Mouse (Mus musculus): ENCODE data around the gene Bri3bp. TPM values are rescaled to one million over a fixed set of nuclear protein-coding genes. Genes with fewer than 3 reads are reported as not detected.

Gene Bri3bp
- total and polyA plus RNA-seq, 2 experiments from 2014 or later = 43.9 to 96.0 TPM

DNA sequence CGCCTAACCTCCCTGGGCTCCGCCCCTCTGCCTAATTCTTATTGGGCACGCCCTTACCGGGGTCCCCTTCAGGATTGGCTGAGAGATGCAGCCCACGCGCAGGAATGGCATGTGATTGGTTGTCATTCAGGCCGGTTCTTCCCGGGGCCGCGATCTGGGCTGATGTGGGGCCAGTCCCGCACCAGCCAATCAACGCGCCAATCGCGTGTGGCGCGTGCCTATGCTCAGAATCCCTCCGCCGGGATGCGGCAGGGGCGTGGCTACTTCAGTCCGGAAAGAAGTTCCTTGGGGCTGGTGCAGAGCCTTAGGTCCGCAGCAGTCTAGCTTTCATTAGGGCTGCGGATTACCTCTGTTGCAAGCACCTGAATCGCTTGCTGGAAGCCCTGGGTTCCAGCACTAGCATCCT lies 24.3 kb downstream of the Bri3bp start:
- Histone ChIP-seq H3K36me3 (ENCODE audit: insufficient read depth, low read length) (no peaks in the 10 kb centered on the region), H3K4me1 (ENCODE audit: insufficient read depth, low read length) (no peaks in the 10 kb centered on the region), H3K4me3 (ENCODE audit: low read depth, low read length) (peak overlapping the region; percentile 28), H3K9me3 (ENCODE audit: low read length) (no peaks in the 10 kb centered on the region), H3K9ac (replicated peaks; ENCODE audit: low read length, poor library complexity, severe bottlenecking) (no peak overlapping the region; the same call in 1 of the 2 replicates), H3K4me2 (ENCODE audit: low read depth, low read length, poor library complexity, severe bottlenecking) (peak overlapping the region; percentile 50), H3K27me3 (ENCODE audit: insufficient read depth, low read length) (no peaks in the 10 kb centered on the region), H3K27ac (ENCODE audit: low read depth, low read length) (no peak overlapping the region)
- WGBS = under 1% methylated on average over 25 of the region's 25 CpGs
- peak; percentile 16; the same call in 1 of the 2 replicates for TF ChIP-seq CTCF (IDR thresholded peaks at IDR 0.05)
- DNase-seq (ENCODE audit: low spot score) = peak; percentile 99
- peak; percentile 99 for ATAC-seq (ENCODE audit: low FRiP score)

DNA sequence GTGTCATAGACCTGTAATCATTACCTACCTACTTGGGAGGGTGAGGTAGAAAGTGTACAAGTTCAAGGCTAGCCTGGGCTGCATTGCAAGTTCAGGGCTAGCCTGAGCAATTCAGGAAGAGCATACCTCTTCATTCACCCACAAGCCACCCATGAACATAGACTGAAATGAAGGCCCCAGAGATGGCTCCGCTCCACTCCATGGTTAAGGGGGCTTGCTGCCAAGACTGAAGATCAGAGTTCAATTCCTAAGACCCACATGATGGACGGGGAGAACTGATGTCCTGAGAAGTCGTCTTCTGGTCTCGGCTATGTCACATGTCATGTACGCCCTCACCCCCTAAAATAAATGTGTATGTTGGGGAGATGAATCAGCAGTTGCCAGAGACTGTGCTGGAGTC lies 25.1 kb downstream of the Bri3bp start:
- 86% methylated on average over 5 of the region's 5 CpGs for WGBS
- Histone ChIP-seq H3K4me1 (ENCODE audit: insufficient read depth, low read length) (no peaks in the 10 kb centered on the region), H3K27me3 (ENCODE audit: insufficient read depth, low read length) (no peaks in the 10 kb centered on the region), H3K9ac (replicated peaks; ENCODE audit: low read length, poor library complexity, severe bottlenecking) (no peak overlapping the region), H3K27ac (ENCODE audit: low read depth, low read length) (no peak overlapping the region), H3K9me3 (ENCODE audit: low read length) (no peaks in the 10 kb centered on the region), H3K36me3 (ENCODE audit: insufficient read depth, low read length) (no peaks in the 10 kb centered on the region), H3K4me2 (ENCODE audit: low read depth, low read length, poor library complexity, severe bottlenecking) (0 out of 2 replicates have a peak overlapping the region, but pooled peaks have one; percentile 50), H3K4me3 (ENCODE audit: low read depth, low read length) (no peak overlapping the region)
- no peak for DNase-seq (ENCODE audit: low spot score)
- no peak for TF ChIP-seq CTCF (IDR thresholded peaks at IDR 0.05)
- no peak for ATAC-seq (ENCODE audit: low FRiP score)

DNA sequence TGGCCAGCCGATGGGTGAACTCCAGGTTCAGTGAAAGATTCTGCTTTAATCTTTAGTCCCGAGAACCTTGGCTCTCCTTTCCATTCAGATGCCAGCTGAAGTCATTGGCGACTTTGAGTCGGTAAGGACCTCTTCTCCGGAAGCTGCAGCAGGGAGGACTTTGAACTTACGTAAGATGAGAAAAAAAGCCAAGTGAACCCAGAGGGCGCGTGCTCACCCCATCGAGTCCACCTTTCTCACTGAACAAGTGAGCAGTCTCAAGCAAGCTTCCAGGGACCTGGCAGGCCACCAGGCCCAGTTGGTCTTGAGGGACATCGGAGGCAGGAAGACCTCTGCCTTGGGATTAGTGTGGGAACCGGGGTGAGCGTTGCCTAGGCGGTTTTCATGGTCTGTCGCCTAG lies 25.9 kb downstream of the Bri3bp start:
- Histone ChIP-seq H3K27me3 (ENCODE audit: insufficient read depth, low read length) (no peaks in the 10 kb centered on the region), H3K27ac (ENCODE audit: low read depth, low read length) (no peak overlapping the region), H3K9ac (replicated peaks; ENCODE audit: low read length, poor library complexity, severe bottlenecking) (no peak overlapping the region), H3K4me2 (ENCODE audit: low read depth, low read length, poor library complexity, severe bottlenecking) (no peak overlapping the region), H3K36me3 (ENCODE audit: insufficient read depth, low read length) (no peaks in the 10 kb centered on the region), H3K4me1 (ENCODE audit: insufficient read depth, low read length) (no peaks in the 10 kb centered on the region), H3K4me3 (ENCODE audit: low read depth, low read length) (no peak overlapping the region), H3K9me3 (ENCODE audit: low read length) (no peaks in the 10 kb centered on the region)
- 92% methylated on average over 14 of the region's 14 CpGs for WGBS
- DNase-seq (ENCODE audit: low spot score) (no peak), ATAC-seq (ENCODE audit: low FRiP score) (no peak)
- TF ChIP-seq CTCF (IDR thresholded peaks at IDR 0.05) = no peak

DNA sequence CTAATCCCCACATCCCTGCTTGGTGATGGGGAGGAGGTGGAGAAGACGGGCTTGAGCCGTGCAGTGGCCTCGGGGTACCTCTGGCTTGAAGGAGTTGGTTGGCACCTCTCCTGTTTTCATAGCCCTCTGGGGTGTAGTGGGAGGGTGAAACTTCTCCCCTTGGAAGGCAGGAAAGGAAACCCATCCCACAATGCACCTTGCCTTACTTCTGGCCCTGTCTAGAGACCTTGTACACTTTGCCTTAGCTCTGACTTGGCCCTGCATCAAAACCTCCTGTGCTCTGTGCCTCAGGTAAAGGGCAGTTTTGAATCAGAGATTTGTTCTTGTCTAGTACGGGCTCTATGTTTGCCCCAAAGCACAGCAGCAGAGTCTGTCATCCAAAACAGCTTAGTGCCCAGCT lies 29.3 kb downstream of the Bri3bp start:
- Histone ChIP-seq H3K4me1 (ENCODE audit: insufficient read depth, low read length) (no peaks in the 10 kb centered on the region), H3K27ac (ENCODE audit: low read depth, low read length) (no peak overlapping the region), H3K4me2 (ENCODE audit: low read depth, low read length, poor library complexity, severe bottlenecking) (no peak overlapping the region), H3K9ac (replicated peaks; ENCODE audit: low read length, poor library complexity, severe bottlenecking) (no peak overlapping the region), H3K27me3 (ENCODE audit: insufficient read depth, low read length) (no peaks in the 10 kb centered on the region), H3K9me3 (ENCODE audit: low read length) (no peaks in the 10 kb centered on the region), H3K36me3 (ENCODE audit: insufficient read depth, low read length) (no peaks in the 10 kb centered on the region), H3K4me3 (ENCODE audit: low read depth, low read length) (no peak overlapping the region)
- no peak for TF ChIP-seq CTCF (IDR thresholded peaks at IDR 0.05)
- DNase-seq (ENCODE audit: low spot score) = no peak
- WGBS = 80% methylated on average over 4 of the region's 4 CpGs
- no peak for ATAC-seq (ENCODE audit: low FRiP score)

DNA sequence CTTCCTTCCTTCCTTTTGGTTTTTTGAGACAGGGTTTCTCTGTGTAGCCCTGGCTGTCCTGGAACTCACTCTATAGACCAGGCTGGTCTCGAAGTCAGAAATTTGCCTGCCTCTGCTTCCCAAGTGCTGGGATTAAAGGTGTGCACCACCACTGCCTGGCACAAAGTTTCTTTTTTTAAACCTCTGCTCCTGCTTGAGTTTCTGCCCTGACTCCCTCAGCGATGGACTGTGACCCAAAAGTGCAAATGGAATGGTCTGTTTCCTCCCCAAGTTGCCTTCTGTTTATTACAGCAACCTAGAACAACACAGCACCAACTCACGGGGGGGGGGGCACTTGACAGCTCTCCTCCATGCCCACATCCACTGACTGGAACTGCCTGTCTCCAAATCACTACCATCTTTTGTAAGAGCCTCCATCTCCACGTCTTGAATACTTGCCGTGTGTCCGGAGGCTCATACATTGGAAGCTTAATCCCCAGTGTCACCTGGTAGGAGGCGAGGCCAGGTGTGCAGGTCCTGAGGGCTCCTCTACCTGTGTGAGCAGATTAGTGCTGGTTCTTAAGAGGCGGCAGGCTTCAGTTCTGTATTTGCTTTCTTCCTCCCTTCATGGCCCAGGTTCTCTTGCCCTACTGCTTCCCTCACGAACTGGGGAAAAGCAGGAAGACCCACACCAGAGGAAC lies 31.6 kb downstream of the Bri3bp start:
- TF ChIP-seq CTCF (IDR thresholded peaks at IDR 0.05) = no peak
- WGBS = 78% methylated on average over 9 of the region's 9 CpGs
- no peak for ATAC-seq (ENCODE audit: low FRiP score)

DNA sequence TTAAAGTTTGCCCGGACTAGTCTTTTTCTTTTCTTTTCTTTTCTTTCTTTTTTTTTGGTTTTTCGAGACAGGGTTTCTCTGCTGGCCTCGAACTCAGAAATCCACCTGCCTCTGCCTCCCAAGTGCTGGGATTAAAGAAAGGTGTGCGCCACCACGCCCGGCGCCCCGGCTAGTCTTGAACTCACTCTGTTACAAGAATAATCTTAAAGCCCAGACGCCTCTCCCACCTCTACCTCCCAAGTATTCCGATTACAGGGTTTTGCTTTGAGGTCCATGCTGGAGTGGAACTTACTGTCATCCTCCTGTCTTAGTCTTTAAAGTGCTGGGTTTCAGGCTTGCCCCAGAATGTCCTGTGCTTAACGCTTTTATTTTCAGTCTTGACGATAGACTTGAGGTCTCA lies 33.7 kb downstream of the Bri3bp start:
- DNase-seq (ENCODE audit: low spot score) = no peak
- no peak for TF ChIP-seq CTCF (IDR thresholded peaks at IDR 0.05)
- no peak for ATAC-seq (ENCODE audit: low FRiP score)
- WGBS = 63% methylated on average over 12 of the region's 12 CpGs
- H3K36me3 ChIP-seq (ENCODE audit: insufficient read depth, low read length) = no peaks in the 10 kb centered on the region
- no peaks in the 10 kb centered on the region for H3K27me3 ChIP-seq (ENCODE audit: insufficient read depth, low read length)
- peaks cover 14% of the 10 kb centered on the region for H3K4me1 ChIP-seq (ENCODE audit: insufficient read depth, low read length)
- H3K9ac ChIP-seq (replicated peaks; ENCODE audit: low read length, poor library complexity, severe bottlenecking) = no peak overlapping the region
- H3K27ac ChIP-seq (ENCODE audit: low read depth, low read length) = peak overlapping the region; percentile 77; the same call in 1 of the 2 replicates
- H3K4me3 ChIP-seq (ENCODE audit: low read depth, low read length) = peak overlapping the region; percentile 85
- peak overlapping the region; percentile 89 for H3K4me2 ChIP-seq (ENCODE audit: low read depth, low read length, poor library complexity, severe bottlenecking)
- no peaks in the 10 kb centered on the region for H3K9me3 ChIP-seq (ENCODE audit: low read length)

More for the DNA sequence above, 31.6 kb downstream of the Bri3bp start:
- no peaks in the 10 kb centered on the region for H3K27me3 ChIP-seq (ENCODE audit: insufficient read depth, low read length)
- no peak for DNase-seq (ENCODE audit: low spot score)
- H3K4me2 ChIP-seq (ENCODE audit: low read depth, low read length, poor library complexity, severe bottlenecking) = no peak overlapping the region
- no peak overlapping the region for H3K9ac ChIP-seq (replicated peaks; ENCODE audit: low read length, poor library complexity, severe bottlenecking)
- H3K9me3 ChIP-seq (ENCODE audit: low read length) = no peaks in the 10 kb centered on the region
- H3K36me3 ChIP-seq (ENCODE audit: insufficient read depth, low read length) = no peaks in the 10 kb centered on the region
- H3K27ac ChIP-seq (ENCODE audit: low read depth, low read length) = no peak overlapping the region
- H3K4me1 ChIP-seq (ENCODE audit: insufficient read depth, low read length) = peaks cover 12% of the 10 kb centered on the region
- no peak overlapping the region for H3K4me3 ChIP-seq (ENCODE audit: low read depth, low read length)

Data from midbrain, postnatal 0 days (tissue).